Mouse (Mus musculus): ENCODE data around the gene Cd2bp2. TPM values are rescaled to one million over a fixed set of nuclear protein-coding genes. Genes with fewer than 3 reads are reported as not detected.

Cd2bp2 gene
- polyA plus RNA-seq (2012; rRNA removed): 31.0 and 35.9 TPM in 2 replicates

DNA sequence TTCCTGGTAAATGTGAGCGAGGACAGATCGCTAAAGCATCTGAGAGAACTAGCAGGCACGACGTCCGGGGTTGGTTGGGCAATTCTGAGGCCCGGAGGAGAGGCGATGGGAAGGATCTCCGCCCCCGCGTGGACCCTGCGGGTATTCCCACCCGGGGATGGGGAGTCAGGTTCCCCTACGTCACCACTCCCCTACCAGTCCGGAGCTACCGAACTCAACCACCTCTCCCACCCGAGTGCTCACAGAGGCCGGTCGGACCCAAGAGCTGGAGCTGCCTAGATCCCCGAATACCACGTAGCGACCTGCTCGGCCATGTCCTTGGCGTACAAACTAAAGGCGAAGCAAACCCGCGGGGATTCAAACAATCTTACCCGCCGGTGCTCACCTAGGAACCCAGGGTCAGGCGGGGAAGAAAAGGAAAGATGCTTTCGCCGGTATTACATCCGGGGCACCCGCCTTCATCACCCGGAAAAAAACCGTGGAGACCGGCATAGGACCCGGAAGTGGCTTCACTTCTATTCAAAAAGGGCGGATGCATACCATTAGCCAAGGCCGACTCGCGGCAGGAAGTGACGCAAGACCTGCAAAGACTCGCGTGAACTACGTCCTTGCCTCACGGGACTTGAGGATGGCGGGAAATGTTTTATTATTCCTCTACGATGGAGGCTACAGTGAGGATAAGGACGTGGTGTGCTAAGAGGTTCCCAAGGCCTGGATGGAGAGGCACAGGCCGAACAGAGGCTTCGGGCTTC, at the start of gene Cd2bp2:
Gene Cd2bp2, minus strand, starts transcription at position 507 of the 752 bp plus-strand sequence.

DNA sequence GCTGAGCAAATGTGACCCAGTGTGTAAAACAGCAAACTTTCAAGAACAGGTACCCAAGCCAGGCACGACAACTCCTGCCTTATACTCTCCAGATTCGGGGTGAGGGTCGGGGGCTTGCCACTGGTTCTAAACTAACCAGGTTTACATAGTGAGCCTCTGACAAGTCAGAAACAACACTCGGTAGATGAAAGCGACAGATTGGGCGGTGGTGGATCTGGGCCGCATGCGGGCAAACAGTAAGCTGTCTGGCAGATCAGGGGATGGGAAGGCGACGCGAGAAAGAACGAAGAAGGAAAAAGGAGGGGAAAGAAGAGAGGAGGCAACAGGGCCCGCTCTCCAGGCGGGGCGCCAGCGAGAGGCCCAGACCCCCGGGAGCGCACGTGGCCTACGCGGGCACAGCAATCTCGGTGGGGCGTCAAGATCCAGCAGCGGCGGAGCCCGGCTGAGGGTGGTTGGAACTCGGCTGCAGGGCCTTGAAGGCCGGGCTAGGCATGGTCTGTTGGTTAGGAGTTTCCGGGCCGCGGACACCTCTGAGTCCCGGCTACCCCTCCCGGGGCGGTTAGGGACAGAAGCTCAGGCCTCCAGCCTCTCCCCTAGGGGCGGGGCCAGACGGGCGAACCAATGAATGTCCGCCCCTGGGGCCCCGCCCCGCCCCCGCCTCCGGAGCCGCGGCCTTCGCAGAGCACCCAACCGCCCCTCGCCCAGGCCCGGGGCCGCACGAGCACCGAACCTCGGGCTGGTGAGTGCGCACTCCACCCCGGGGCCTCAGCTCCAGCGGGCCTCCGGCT, 48.2 kb upstream of the Cd2bp2 start, which contains the start of gene Zfp771:
Gene Zfp771, plus strand, starts transcription at position 405 of the 788 bp plus-strand sequence.

DNA sequence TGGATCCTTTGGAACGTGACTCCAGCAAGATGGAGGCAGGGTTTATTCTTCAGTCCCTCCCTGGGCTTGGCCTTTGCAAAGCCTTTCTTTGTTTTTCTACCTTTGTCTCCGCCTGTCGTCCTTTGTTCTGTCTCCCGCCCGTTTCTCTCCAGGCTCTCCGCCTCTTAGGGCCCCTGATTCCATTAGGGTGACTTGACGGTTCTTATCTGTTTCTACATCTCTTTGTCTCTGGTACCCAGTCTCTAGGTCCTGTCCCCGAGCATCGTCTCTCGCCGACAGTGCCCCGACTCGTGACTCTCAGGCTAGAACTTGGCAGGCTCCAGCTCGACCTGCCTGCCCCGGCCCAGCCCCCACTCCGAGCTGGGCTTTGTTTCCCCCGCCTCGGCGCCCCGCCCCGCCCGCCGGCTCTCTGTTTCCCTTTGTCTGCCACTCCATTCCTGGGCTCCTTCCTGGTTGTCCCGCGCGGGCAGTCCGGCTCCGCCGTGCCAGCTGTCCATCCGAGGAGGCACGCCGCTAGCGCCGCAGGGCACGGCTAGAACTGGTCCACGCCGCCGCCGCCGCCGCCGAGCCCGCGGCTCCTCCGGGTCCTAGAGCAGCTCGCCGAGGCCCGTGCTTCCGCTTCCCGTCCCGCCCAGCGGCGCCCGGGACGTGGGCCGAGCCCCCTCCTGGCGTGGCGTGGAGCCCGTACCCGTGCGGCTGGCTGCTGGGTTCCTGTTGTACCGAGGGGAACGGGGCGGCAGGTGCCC, 36.9 kb upstream of the Cd2bp2 start, which contains the start of the genes Zfp553 and Sept1:
Gene Zfp553, plus strand, starts transcription at position 440 of the 746 bp plus-strand sequence.
Gene Sept1, minus strand, starts transcription at position 509 of the 746 bp plus-strand sequence.

DNA sequence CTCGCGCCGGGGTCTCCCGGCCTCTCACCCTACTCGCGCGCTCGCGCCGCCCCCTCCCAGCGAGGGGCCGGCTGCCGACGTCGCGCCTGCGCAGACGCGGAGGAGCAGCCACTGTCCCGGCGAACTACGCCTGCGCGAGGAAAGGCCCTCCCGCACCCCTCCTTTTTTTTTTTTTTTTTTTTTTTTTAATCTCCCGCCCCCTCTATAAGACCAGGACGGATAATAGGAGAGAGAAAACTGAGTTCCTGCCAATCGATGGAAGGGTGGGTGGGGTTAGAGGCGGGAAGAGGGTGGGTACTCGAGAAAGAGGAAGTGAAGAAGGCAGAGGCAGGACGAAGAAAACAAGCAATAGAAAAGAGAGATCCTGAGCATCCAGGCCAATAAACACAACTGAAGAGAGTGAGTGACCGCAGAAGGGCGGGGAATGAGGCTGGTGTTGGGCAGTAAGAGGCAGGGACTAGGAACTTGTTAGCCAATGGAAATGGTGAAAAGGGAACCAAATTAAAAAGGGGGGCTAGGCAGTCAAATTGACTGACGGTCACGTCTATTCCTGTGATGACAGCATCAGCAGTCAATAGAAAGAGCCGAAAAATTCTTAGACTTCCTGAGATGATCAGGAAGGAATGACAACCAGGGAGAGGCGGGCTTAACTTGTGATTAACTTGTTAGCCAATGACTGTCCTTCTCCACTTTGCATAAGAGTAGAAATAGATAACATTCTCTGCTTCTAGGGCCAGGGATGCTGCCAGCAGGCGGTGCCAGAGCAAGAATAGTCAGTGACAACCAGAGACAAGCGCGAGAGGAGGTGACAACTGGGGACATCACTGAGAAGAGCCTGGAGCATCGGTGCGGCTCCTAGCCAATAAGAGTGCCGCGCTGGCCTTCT, 12.9 kb upstream of the Cd2bp2 start, which contains the start of gene Mylpf:
Gene Mylpf, plus strand, starts transcription at position 338 of the 886 bp plus-strand sequence.

DNA sequence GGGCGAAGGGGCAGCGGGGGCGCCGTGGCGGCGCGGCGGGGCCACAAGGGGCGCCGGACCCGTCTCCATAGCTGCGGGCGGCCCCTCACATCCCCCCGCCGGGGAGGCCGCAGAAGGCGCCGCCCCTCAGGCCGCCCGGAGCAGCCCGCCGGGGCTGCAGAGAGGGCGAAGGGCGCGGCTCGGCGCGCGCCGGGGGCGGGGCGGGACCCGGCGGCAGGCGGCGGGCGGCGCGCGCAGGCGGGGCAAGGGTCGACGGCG, 12.4 kb upstream of the Cd2bp2 start, which contains the start of gene Tbc1d10b:
Gene Tbc1d10b, minus strand, starts transcription at position 174 of the 258 bp plus-strand sequence.

Other genes with a start within 250 kb of the Cd2bp2 start
- gene Asphd1, start 246.5 kb downstream of the Cd2bp2 start, polyA plus RNA-seq (2012; rRNA removed): not detected in 2 replicates
- gene Sez6l2, start 245.5 kb downstream of the Cd2bp2 start, polyA plus RNA-seq (2012; rRNA removed): 0.18 and 0.26 TPM in 2 replicates
- gene Cdipt, start 220.1 kb downstream of the Cd2bp2 start, polyA plus RNA-seq (2012; rRNA removed): 29.7 and 37.0 TPM in 2 replicates
- gene Cdiptos, start 220.0 kb downstream of the Cd2bp2 start, polyA plus RNA-seq (2012; rRNA removed): 0.23 and 0.35 TPM in 2 replicates
- gene Mvp, start 181.4 kb downstream of the Cd2bp2 start, polyA plus RNA-seq (2012; rRNA removed): 4.0 and 4.7 TPM in 2 replicates
- gene Pagr1b, start 179.6 kb downstream of the Cd2bp2 start, polyA plus RNA-seq (2012; rRNA removed): 0.08 TPM in 1 of 2 replicates, not detected in the other
- 10.6 and 17.2 TPM in 2 replicates for gene Pagr1a, start 178.7 kb downstream of the Cd2bp2 start, polyA plus RNA-seq (2012; rRNA removed)
- 12.4 and 21.2 TPM in 2 replicates for gene Gm42742, start 175.0 kb downstream of the Cd2bp2 start, polyA plus RNA-seq (2012; rRNA removed)
- gene Prrt2, start 174.8 kb downstream of the Cd2bp2 start, polyA plus RNA-seq (2012; rRNA removed): 0.12 and 0.26 TPM in 2 replicates
- 84.8 and 98.3 TPM in 2 replicates for gene Maz, start 169.0 kb downstream of the Cd2bp2 start, polyA plus RNA-seq (2012; rRNA removed)
- gene Kif22, start 153.6 kb downstream of the Cd2bp2 start, polyA plus RNA-seq (2012; rRNA removed): 58.9 and 63.9 TPM in 2 replicates
- gene Zg16, start 108.7 kb downstream of the Cd2bp2 start, polyA plus RNA-seq (2012; rRNA removed): 0.08 TPM in 1 of 2 replicates, not detected in the other
- 4.3 and 5.9 TPM in 2 replicates for gene AI467606, start 104.7 kb downstream of the Cd2bp2 start, polyA plus RNA-seq (2012; rRNA removed)
- 32.4 and 37.2 TPM in 2 replicates for gene Qprt, start 73.8 kb downstream of the Cd2bp2 start, polyA plus RNA-seq (2012; rRNA removed)
- 9.5 and 11.2 TPM in 2 replicates for gene Spn, start 58.2 kb downstream of the Cd2bp2 start, polyA plus RNA-seq (2012; rRNA removed)
- 13.4 and 15.2 TPM in 2 replicates for gene Tbc1d10b, start 12.4 kb upstream of the Cd2bp2 start, polyA plus RNA-seq (2012; rRNA removed)
- 16.2 and 46.6 TPM in 2 replicates for gene Mylpf, start 12.8 kb upstream of the Cd2bp2 start, polyA plus RNA-seq (2012; rRNA removed)
- 3.4 and 3.5 TPM in 2 replicates for gene Zfp553, start 37.0 kb upstream of the Cd2bp2 start, polyA plus RNA-seq (2012; rRNA removed)
- 15.1 and 15.2 TPM in 2 replicates for gene Sept1, start 37.1 kb upstream of the Cd2bp2 start, polyA plus RNA-seq (2012; rRNA removed)
- gene Zfp771, start 48.2 kb upstream of the Cd2bp2 start, polyA plus RNA-seq (2012; rRNA removed): 19.1 and 19.2 TPM in 2 replicates
- gene Dctpp1, start 64.7 kb upstream of the Cd2bp2 start, polyA plus RNA-seq (2012; rRNA removed): 56.0 and 63.0 TPM in 2 replicates
- gene Sephs2, start 78.0 kb upstream of the Cd2bp2 start, polyA plus RNA-seq (2012; rRNA removed): 42.7 and 50.6 TPM in 2 replicates
- gene Itgal, start 100.2 kb upstream of the Cd2bp2 start, polyA plus RNA-seq (2012; rRNA removed): 5.5 and 7.7 TPM in 2 replicates
- gene Zfp768, start 149.5 kb upstream of the Cd2bp2 start, polyA plus RNA-seq (2012; rRNA removed): 3.8 and 4.1 TPM in 2 replicates
- gene Zfp747, start 180.0 kb upstream of the Cd2bp2 start, polyA plus RNA-seq (2012; rRNA removed): 1.4 and 1.5 TPM in 2 replicates
- 0.59 and 0.69 TPM in 2 replicates for gene 9130019O22Rik, start 191.1 kb upstream of the Cd2bp2 start, polyA plus RNA-seq (2012; rRNA removed)
- 1.1 and 1.3 TPM in 2 replicates for gene E430018J23Rik, start 197.6 kb upstream of the Cd2bp2 start, polyA plus RNA-seq (2012; rRNA removed)
- 1.1 and 1.2 TPM in 2 replicates for gene Zfp764, start 210.8 kb upstream of the Cd2bp2 start, polyA plus RNA-seq (2012; rRNA removed)
- 5.8 and 6.8 TPM in 2 replicates for gene Zfp688, start 226.0 kb upstream of the Cd2bp2 start, polyA plus RNA-seq (2012; rRNA removed)